Mouse (Mus musculus): ENCODE results near the gene Phactr2.

DNA sequence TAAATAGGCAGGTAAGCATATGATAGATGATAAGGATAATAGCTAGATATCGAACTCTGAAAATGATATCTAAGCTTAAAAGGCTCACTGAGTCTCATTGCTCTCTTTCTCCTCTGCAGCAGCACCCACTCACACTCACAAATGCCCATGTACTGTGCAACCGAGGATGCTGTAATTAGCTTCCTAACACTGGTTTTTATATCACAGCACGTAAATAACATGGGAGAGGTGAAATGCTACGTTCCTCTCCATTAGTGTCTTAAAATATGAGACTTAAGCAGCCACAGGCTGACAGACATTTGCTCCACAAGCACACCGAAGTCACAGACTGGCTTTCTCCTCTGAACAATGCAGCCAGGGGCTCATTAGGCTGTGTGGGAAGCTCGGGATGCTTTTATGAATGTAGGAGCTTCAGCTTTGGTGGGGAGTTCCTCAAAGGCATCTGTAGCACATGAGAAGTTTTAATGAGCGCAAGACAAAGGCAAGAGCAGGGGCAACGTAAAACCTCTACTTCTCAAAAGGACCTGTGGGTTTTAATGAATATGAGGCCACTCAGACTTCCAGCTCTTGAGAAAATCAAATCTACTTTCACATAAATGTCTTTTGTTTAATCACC is 58.6 kb downstream of the Phactr2 start:
- TF ChIP-seq ETS1 (conservative IDR thresholded peaks at IDR 0.05; ENCODE audit: low read depth, low read length) (no peak), UBTF (IDR thresholded peaks at IDR 0.05; ENCODE audit: low read depth, low read length) (no peak)
